13 mouse cellular contexts compared by ENCODE assay signal in the genomic region with DNA sequence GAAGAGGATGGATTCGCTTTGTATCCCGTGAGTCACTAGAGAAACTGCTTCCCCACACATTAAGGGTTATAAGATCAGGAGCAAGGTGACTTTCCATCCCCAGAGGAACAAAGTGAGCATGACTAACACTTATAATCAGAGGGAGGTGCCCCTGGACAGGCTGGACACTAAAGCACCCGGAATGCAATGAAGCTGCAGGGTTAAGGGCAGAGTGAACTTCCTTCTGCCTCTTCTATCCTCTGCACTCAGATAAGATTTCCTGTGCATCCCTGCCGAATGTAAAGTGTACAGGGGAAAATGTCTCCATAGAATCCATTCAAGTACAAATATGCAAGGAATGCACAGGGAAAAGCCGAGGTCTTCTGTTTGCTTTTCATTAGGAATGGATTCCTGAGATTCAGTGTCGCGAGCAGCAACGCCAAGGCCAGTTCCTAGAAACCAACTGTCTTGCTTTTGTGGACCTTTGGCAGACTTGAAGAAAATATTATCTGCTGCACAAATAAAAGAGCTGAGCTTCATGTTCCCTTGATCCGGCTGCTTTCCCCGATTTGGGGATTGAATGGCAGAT. TPM values are rescaled to one million over a fixed set of nuclear protein-coding genes. Genes with fewer than 3 reads are reported as not detected.
DNase-seq lines count a peak whose midpoint lies in the region; ATAC-seq and TF ChIP-seq lines count a peak whose summit lies in the region.
"Had no signal": no experiment of that assay in that cellular context is flagged by ENCODE, and none has a peak within 500 bp of the region (broad histone marks: within the 10 kb centered on the region; RNA-seq: fewer than 3 reads in every experiment).

No protein-coding gene starts in this region.

- no peak overlapping the region for H3K9ac ChIP-seq in forebrain, embryonic 14.5 days (ENCODE audit: low read length)
- no peak overlapping the region for H3K9ac ChIP-seq in forebrain, postnatal 0 days
- no peak overlapping the region for H3K9ac ChIP-seq in kidney, postnatal 0 days (ENCODE audit: low read depth, low read length)
- H3K9ac ChIP-seq: forebrain, embryonic 12.5 days had no signal

- TF ChIP-seq CTCF in forebrain, postnatal 0 days (IDR thresholded peaks at IDR 0.05; ENCODE audit: low read depth), result no peak
- TF ChIP-seq CTCF in kidney, postnatal 0 days (IDR thresholded peaks at IDR 0.05; ENCODE audit: low read depth), result no peak

- peak; percentile 10 for DNase-seq in forebrain, embryonic 14.5 days (ENCODE audit: low spot score)
- no peak for DNase-seq in forebrain, postnatal 0 days
- DNase-seq in kidney, postnatal 0 days (ENCODE audit: low spot score), result peak; percentile 60
- no peak for DNase-seq in kidney, postnatal 25 days
- DNase-seq in embryo, embryonic 10.5 days (ENCODE audit: low spot score), result peak; percentile 51
- DNase-seq in mesoderm, embryonic 11.5 days (ENCODE audit: low read depth, low spot score), result peak; percentile 56
- DNase-seq in right cerebral cortex, postnatal 10 days (ENCODE audit: low spot score in 2 of 2), result no peak
- no peak for DNase-seq in adipocyte (ENCODE audit: low spot score)
- DNase-seq: cerebellum, adult 11-12 months; gastrocnemius, adult 2 months; lung, postnatal 10 days had no signal

- 0 out of 2 replicates have a peak overlapping the region, but pooled peaks have one; percentile 9 for H3K4me2 ChIP-seq in forebrain, embryonic 14.5 days (ENCODE audit: low read length)
- no peak overlapping the region for H3K4me2 ChIP-seq in forebrain, postnatal 0 days (ENCODE audit: low read depth)
- no peak overlapping the region for H3K4me2 ChIP-seq in kidney, postnatal 0 days (ENCODE audit: low read length)
- H3K4me2 ChIP-seq: forebrain, embryonic 12.5 days had no signal

- no peak overlapping the region for H3K27ac ChIP-seq in forebrain, embryonic 14.5 days (ENCODE audit: low read depth, low read length)
- H3K27ac ChIP-seq in forebrain, postnatal 0 days (ENCODE audit: low read depth, low read length), result no peak overlapping the region
- H3K27ac ChIP-seq in kidney, postnatal 0 days, result 0 out of 2 replicates have a peak overlapping the region, but pooled peaks have one; percentile 25
- H3K27ac ChIP-seq: forebrain, embryonic 12.5 days; gastrocnemius, adult 2 months had no signal

- H3K9me3 ChIP-seq in forebrain, embryonic 14.5 days (replicated peaks; ENCODE audit: control insufficient read depth, low read length), result no peaks in the 10 kb centered on the region
- H3K9me3 ChIP-seq in forebrain, postnatal 0 days (ENCODE audit: low read length), result no peaks in the 10 kb centered on the region
- H3K9me3 ChIP-seq in kidney, postnatal 0 days (replicated peaks; ENCODE audit: low read length), result no peaks in the 10 kb centered on the region
- H3K9me3 ChIP-seq: forebrain, embryonic 12.5 days had no signal

- no peaks in the 10 kb centered on the region for H3K36me3 ChIP-seq in forebrain, embryonic 14.5 days (ENCODE audit: control insufficient read depth, insufficient read depth, low read length)
- no peaks in the 10 kb centered on the region for H3K36me3 ChIP-seq in forebrain, postnatal 0 days (ENCODE audit: insufficient read depth)
- H3K36me3 ChIP-seq in kidney, postnatal 0 days (ENCODE audit: insufficient read depth, low read length), result no peaks in the 10 kb centered on the region
- H3K36me3 ChIP-seq: forebrain, embryonic 12.5 days had no signal

- ATAC-seq in forebrain, embryonic 14.5 days, result no peak
- no peak for ATAC-seq in forebrain, postnatal 0 days
- no peak; the same call in 1 of the 2 replicates for ATAC-seq in kidney, postnatal 0 days (replicated peaks; ENCODE audit: low FRiP score, low read depth)

- H3K27me3 ChIP-seq in forebrain, embryonic 14.5 days (replicated peaks; ENCODE audit: control insufficient read depth, insufficient read depth, low read length), result no peaks in the 10 kb centered on the region
- no peaks in the 10 kb centered on the region for H3K27me3 ChIP-seq in forebrain, postnatal 0 days (ENCODE audit: insufficient read depth, low read length)
- H3K27me3 ChIP-seq in kidney, postnatal 0 days (ENCODE audit: insufficient read depth, low read length), result no peaks in the 10 kb centered on the region
- H3K27me3 ChIP-seq: forebrain, embryonic 12.5 days had no signal

- WGBS in forebrain, embryonic 14.5 days, result 47% methylated on average over 10 of the region's 10 CpGs
- WGBS in forebrain, postnatal 0 days, result 33% methylated on average over 10 of the region's 10 CpGs
- 26% methylated on average over 10 of the region's 10 CpGs for WGBS in kidney, postnatal 0 days

- no peak overlapping the region for H3K4me3 ChIP-seq in forebrain, embryonic 14.5 days (ENCODE audit: low read depth, low read length)
- H3K4me3 ChIP-seq in forebrain, postnatal 0 days (ENCODE audit: low read depth, low read length), result no peak overlapping the region
- H3K4me3 ChIP-seq in kidney, postnatal 0 days (replicated peaks; ENCODE audit: low read depth, low read length), result no peak overlapping the region
- H3K4me3 ChIP-seq: forebrain, embryonic 12.5 days; gastrocnemius, adult 2 months; myocyte had no signal

- H3K4me1 ChIP-seq in forebrain, embryonic 14.5 days (ENCODE audit: control insufficient read depth, insufficient read depth, low read length), result 0 out of 2 replicates have a peak, but pooled peaks cover 3% of the 10 kb centered on the region
- H3K4me1 ChIP-seq in forebrain, postnatal 0 days (ENCODE audit: insufficient read depth), result no peaks in the 10 kb centered on the region
- H3K4me1 ChIP-seq in kidney, postnatal 0 days (replicated peaks; ENCODE audit: insufficient read depth, low read length), result no peaks in the 10 kb centered on the region; the same call in 1 of the 2 replicates

RNA-seq across cellular contexts. Expression of gene Fbxl7, which starts 58.5 kb away (rescaled TPM):
- 3.5 and 4.7 TPM in 2 replicates for polyA plus RNA-seq in forebrain, embryonic 14.5 days (2014; fragmentation: Nextera tagmentation; extraction: Ambion mirVana)
- total RNA-seq in forebrain, postnatal 0 days (2014; rRNA removed), result 3.6 and 7.1 TPM in 2 replicates
- polyA plus RNA-seq in forebrain, postnatal 0 days (2015; fragmentation: Nextera tagmentation; extraction: Ambion mirVana), result 1.4 and 2.5 TPM in 2 replicates
- polyA plus RNA-seq in kidney, postnatal 0 days (2015; fragmentation: Nextera tagmentation; extraction: Ambion mirVana), result 7.4 and 7.9 TPM in 2 replicates

Comparison
In these comparisons a context has a peak if more than half of its experiments do, and no peak if none do; other contexts are left out.
1. DNase-seq: peak in forebrain, embryonic 14.5 days (single experiment), kidney, postnatal 0 days (single experiment), embryo, embryonic 10.5 days (single experiment) and mesoderm, embryonic 11.5 days (single experiment); none in forebrain, postnatal 0 days (single experiment), kidney, postnatal 25 days (0 of 2), right cerebral cortex, postnatal 10 days (0 of 2) and adipocyte (single experiment).